Mouse (Mus musculus): ENCODE data around the gene Ltf. TPM values are rescaled to one million over a fixed set of nuclear protein-coding genes. Genes with fewer than 3 reads are reported as not detected.

The Ltf gene
- polyA plus RNA-seq, 1 experiment from 2014 or later: 0.88 TPM

GRCm38 (mm10) chr9:111067052-111067451 lies 48.0 kb downstream of the Ltf start:
- Histone ChIP-seq H3K27ac (replicated peaks) (no peak overlapping the region), H3K4me1 (no peaks in the 10 kb centered on the region), H3K4me2 (no peak overlapping the region), H3K9ac (replicated peaks) (no peak overlapping the region), H3K9me3 (replicated peaks) (no peaks in the 10 kb centered on the region), H3K4me3 (replicated peaks) (no peak overlapping the region), H3K36me3 (no peaks in the 10 kb centered on the region), H3K27me3 (replicated peaks) (no peaks in the 10 kb centered on the region)
- ATAC-seq (ENCODE audit: low FRiP score): no peak
- 88% methylated on average over 4 of the region's 4 CpGs for WGBS

DNA sequence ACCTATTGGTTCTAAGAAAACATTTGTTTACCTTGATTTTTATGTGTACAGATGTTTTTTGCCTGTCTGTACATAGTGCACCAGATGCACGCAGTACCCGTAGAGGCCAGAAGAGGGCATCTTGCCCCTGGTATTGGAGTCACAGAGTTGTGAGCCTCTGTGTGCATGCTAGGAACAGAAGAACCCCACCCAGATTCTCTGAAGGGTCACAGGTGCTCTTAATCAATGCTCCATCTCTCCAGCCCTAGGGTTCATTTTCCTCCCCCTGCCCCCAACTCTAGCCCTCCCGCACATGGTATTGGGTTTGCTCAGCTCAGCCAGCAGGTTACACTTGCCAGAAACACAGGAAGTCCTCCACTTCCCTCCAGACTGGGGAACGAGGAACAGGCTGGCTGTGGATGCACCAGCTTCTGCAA lies 51.5 kb downstream of the Ltf start:
- no peak overlapping the region for H3K9ac ChIP-seq (replicated peaks)
- 44% methylated on average over 4 of the region's 4 CpGs for WGBS
- no peaks in the 10 kb centered on the region for H3K36me3 ChIP-seq
- no peak overlapping the region for H3K4me3 ChIP-seq (replicated peaks)
- no peaks in the 10 kb centered on the region for H3K4me1 ChIP-seq
- H3K27me3 ChIP-seq (replicated peaks): no peaks in the 10 kb centered on the region
- no peak overlapping the region for H3K4me2 ChIP-seq
- no peak for ATAC-seq (ENCODE audit: low FRiP score)
- H3K9me3 ChIP-seq (replicated peaks): peaks cover 9% of the 10 kb centered on the region
- H3K27ac ChIP-seq (replicated peaks): no peak overlapping the region

- WGBS: 59% methylated on average over 7 of the region's 7 CpGs
- peaks cover 9% of the 10 kb centered on the region for H3K9me3 ChIP-seq (replicated peaks)
- no peak for ATAC-seq (ENCODE audit: low FRiP score)
- no peaks in the 10 kb centered on the region for H3K27me3 ChIP-seq (replicated peaks)
- no peaks in the 10 kb centered on the region for H3K4me1 ChIP-seq
- H3K27ac ChIP-seq (replicated peaks): no peak overlapping the region
- H3K9ac ChIP-seq (replicated peaks): no peak overlapping the region
- no peak overlapping the region for H3K4me2 ChIP-seq
- H3K36me3 ChIP-seq: no peaks in the 10 kb centered on the region
- H3K4me3 ChIP-seq (replicated peaks): no peak overlapping the region
These were observed 53.1 kb downstream of the Ltf start for GRCm38 (mm10) chr9:111072175-111072574.

DNA sequence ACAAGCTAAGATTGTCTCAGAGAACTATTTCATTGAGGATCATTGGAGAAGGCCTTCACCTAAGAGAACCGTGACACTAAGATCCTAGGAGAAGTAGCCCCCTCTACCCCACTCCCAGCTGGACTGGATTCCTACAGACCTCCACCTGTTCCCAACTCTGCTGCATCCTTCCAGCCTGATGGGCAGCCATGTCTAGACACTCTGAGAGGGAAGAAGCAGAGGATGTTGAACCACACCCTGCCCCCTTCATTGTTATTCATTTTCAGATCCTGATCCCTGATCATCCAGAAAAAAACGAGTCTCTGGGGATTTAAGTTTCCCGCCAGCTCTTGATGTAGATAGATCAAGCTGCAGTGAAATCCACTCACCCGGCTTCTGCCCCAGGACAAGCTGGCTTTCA lies 53.9 kb downstream of the Ltf start:
- peaks cover 9% of the 10 kb centered on the region for H3K9me3 ChIP-seq (replicated peaks)
- H3K36me3 ChIP-seq: no peaks in the 10 kb centered on the region
- ATAC-seq (ENCODE audit: low FRiP score): no peak
- H3K4me2 ChIP-seq: no peak overlapping the region
- WGBS: 72% methylated on average over 4 of the region's 4 CpGs
- H3K27me3 ChIP-seq (replicated peaks): no peaks in the 10 kb centered on the region
- H3K9ac ChIP-seq (replicated peaks): no peak overlapping the region
- H3K4me3 ChIP-seq (replicated peaks): no peak overlapping the region
- H3K4me1 ChIP-seq: no peaks in the 10 kb centered on the region
- no peak overlapping the region for H3K27ac ChIP-seq (replicated peaks)

GRCm38 (mm10) chr9:111077745-111078144 lies 58.7 kb downstream of the Ltf start:
- no peaks in the 10 kb centered on the region for H3K4me1 ChIP-seq
- WGBS: 68% methylated on average over 5 of the region's 5 CpGs
- H3K4me2 ChIP-seq: no peak overlapping the region
- no peak overlapping the region for H3K4me3 ChIP-seq (replicated peaks)
- H3K36me3 ChIP-seq: no peaks in the 10 kb centered on the region
- peaks cover 9% of the 10 kb centered on the region for H3K9me3 ChIP-seq (replicated peaks)
- H3K27me3 ChIP-seq (replicated peaks): no peaks in the 10 kb centered on the region
- H3K9ac ChIP-seq (replicated peaks): no peak overlapping the region
- no peak for ATAC-seq (ENCODE audit: low FRiP score)
- no peak overlapping the region for H3K27ac ChIP-seq (replicated peaks)

GRCm38 (mm10) chr9:111080801-111081200 lies 61.7 kb downstream of the Ltf start:
- Histone ChIP-seq H3K9me3 (replicated peaks) (no peaks in the 10 kb centered on the region), H3K9ac (replicated peaks) (no peak overlapping the region), H3K4me1 (no peaks in the 10 kb centered on the region), H3K27me3 (replicated peaks) (no peaks in the 10 kb centered on the region), H3K36me3 (no peaks in the 10 kb centered on the region), H3K4me2 (no peak overlapping the region), H3K27ac (replicated peaks) (no peak overlapping the region), H3K4me3 (replicated peaks) (no peak overlapping the region)
- no peak for ATAC-seq (ENCODE audit: low FRiP score)
- WGBS: 89% methylated on average over 8 of the region's 8 CpGs

DNA sequence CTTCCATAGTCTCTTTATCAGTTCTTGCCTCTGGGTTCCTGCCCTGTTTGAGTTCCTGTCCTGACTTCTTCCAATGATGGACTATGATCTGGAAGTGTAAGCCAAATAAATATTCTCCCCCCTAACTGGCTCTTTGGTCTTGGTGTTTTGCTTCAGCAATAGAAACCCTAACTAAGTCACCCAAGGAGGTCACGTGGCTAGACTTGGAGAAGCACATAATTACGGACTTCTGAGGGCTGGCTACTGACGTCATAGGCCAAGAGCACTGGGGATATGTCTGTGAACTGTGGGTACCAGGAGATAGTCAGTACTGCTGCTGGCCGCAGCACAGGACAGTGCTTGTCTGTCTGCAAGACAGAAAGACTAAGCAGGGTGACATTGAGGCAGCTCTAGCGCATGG lies 62.7 kb downstream of the Ltf start:
- Histone ChIP-seq H3K4me3 (replicated peaks) (no peak overlapping the region), H3K4me1 (no peaks in the 10 kb centered on the region), H3K36me3 (no peaks in the 10 kb centered on the region), H3K9me3 (replicated peaks) (no peaks in the 10 kb centered on the region), H3K27ac (replicated peaks) (no peak overlapping the region), H3K4me2 (no peak overlapping the region), H3K27me3 (replicated peaks) (no peaks in the 10 kb centered on the region), H3K9ac (replicated peaks) (no peak overlapping the region)
- WGBS: 96% methylated on average over 5 of the region's 5 CpGs
- ATAC-seq (ENCODE audit: low FRiP score): no peak

- no peak overlapping the region for H3K27ac ChIP-seq (replicated peaks)
- no peaks in the 10 kb centered on the region for H3K9me3 ChIP-seq (replicated peaks)
- H3K9ac ChIP-seq (replicated peaks): no peak overlapping the region
- ATAC-seq (ENCODE audit: low FRiP score): no peak
- no peak overlapping the region for H3K4me3 ChIP-seq (replicated peaks)
- no peak overlapping the region for H3K4me2 ChIP-seq
- no peaks in the 10 kb centered on the region for H3K36me3 ChIP-seq
- H3K4me1 ChIP-seq: peaks cover 10% of the 10 kb centered on the region
- 74% methylated on average over 4 of the region's 4 CpGs for WGBS
- no peaks in the 10 kb centered on the region for H3K27me3 ChIP-seq (replicated peaks)
These were observed 66.3 kb downstream of the Ltf start for GRCm38 (mm10) chr9:111085329-111085728.

- Histone ChIP-seq H3K9me3 (replicated peaks) (no peaks in the 10 kb centered on the region), H3K27ac (replicated peaks) (no peak overlapping the region), H3K9ac (replicated peaks) (no peak overlapping the region), H3K27me3 (replicated peaks) (no peaks in the 10 kb centered on the region), H3K4me2 (no peak overlapping the region), H3K4me3 (replicated peaks) (no peak overlapping the region), H3K4me1 (peaks cover 10% of the 10 kb centered on the region), H3K36me3 (no peaks in the 10 kb centered on the region)
- no peak for ATAC-seq (ENCODE audit: low FRiP score)
- WGBS: 75% methylated on average over 6 of the region's 6 CpGs
These were observed 67.1 kb downstream of the Ltf start for GRCm38 (mm10) chr9:111086137-111086536.

DNA sequence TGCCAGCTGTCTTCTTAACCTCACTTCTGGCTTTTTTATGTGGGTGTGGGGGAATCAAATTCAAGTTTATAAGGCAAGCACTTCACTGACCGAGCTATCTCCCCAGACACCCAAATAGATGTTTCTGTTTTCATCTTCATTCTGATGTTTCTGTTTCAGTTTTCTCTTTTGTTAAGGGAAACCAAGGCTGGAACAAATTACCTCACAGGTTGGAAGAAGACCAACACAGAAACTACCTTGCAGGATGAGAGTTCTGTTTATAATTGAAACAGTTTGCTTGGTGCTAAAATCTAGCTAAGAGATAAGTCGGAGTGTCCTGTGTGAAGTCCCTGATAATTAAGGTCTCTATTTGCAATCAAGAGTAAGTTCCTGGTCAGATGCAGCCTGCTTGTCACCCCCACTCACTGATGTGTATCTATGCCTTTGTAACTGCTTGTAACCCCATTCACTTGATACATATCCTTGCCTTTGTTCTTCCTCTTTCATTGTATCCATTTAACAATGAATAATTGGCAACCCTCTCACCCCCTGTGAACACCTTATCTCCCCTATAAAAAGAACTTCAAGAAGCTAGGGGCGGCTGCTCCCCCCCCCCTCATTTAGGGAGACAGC lies 68.0 kb downstream of the Ltf start:
- H3K4me3 ChIP-seq (replicated peaks): no peak overlapping the region
- 26% methylated on average over 3 of the region's 3 CpGs for WGBS
- ATAC-seq (ENCODE audit: low FRiP score): no peak

GRCm38 (mm10) chr9:111087960-111088359 lies 68.9 kb downstream of the Ltf start:
- Histone ChIP-seq H3K36me3 (no peaks in the 10 kb centered on the region), H3K9ac (replicated peaks) (no peak overlapping the region), H3K27me3 (replicated peaks) (no peaks in the 10 kb centered on the region), H3K4me1 (peaks cover 12% of the 10 kb centered on the region), H3K4me3 (replicated peaks) (no peak overlapping the region), H3K9me3 (replicated peaks) (no peaks in the 10 kb centered on the region), H3K27ac (replicated peaks) (no peak overlapping the region), H3K4me2 (no peak overlapping the region)
- ATAC-seq (ENCODE audit: low FRiP score): no peak
- WGBS: 22% methylated on average over 5 of the region's 5 CpGs

More for the DNA sequence above, 68.0 kb downstream of the Ltf start:
- Histone ChIP-seq H3K36me3 (no peaks in the 10 kb centered on the region), H3K9ac (replicated peaks) (no peak overlapping the region), H3K4me2 (no peak overlapping the region), H3K9me3 (replicated peaks) (no peaks in the 10 kb centered on the region), H3K27ac (replicated peaks) (no peak overlapping the region), H3K4me1 (peaks cover 10% of the 10 kb centered on the region), H3K27me3 (replicated peaks) (no peaks in the 10 kb centered on the region)

- 34% methylated on average over 7 of the region's 7 CpGs for WGBS
- no peak for ATAC-seq (ENCODE audit: low FRiP score)
- Histone ChIP-seq H3K4me1 (peaks cover 12% of the 10 kb centered on the region), H3K9me3 (replicated peaks) (no peaks in the 10 kb centered on the region), H3K9ac (replicated peaks) (no peak overlapping the region), H3K4me2 (no peak overlapping the region), H3K4me3 (replicated peaks) (no peak overlapping the region), H3K36me3 (no peaks in the 10 kb centered on the region), H3K27ac (replicated peaks) (no peak overlapping the region), H3K27me3 (replicated peaks) (no peaks in the 10 kb centered on the region)
These were observed 69.8 kb downstream of the Ltf start for GRCm38 (mm10) chr9:111088886-111089285.
